19 mouse cellular contexts compared by ENCODE assay signal in the genomic region with DNA sequence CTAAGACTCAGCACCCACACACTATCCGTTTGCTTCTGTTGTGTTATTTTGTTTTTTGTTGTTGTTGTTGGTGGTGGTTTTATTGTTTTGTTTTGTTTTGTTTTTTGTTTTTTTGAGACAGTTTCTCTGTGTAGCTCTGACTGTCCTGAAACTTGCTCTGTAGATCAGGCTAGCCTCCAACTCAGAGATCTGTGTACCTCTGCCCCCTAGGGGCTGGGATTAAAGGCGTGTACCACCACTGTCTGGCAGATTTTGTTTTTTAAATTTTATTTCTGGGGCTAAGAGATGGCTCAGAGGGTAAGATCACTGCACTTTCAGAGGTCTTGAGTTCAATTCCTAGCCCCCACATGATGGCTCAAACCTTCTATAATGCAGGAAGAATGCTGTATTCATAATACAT. TPM values are rescaled to one million over a fixed set of nuclear protein-coding genes. Genes with fewer than 3 reads are reported as not detected.
DNase-seq lines count a peak whose midpoint lies in the region; ATAC-seq and TF ChIP-seq lines count a peak whose summit lies in the region.
"Had no signal": no experiment of that assay in that cellular context is flagged by ENCODE, and none has a peak within 500 bp of the region (broad histone marks: within the 10 kb centered on the region; RNA-seq: fewer than 3 reads in every experiment).

No protein-coding gene starts in this region.

- peak overlapping the region; percentile 26 for H3K4me2 ChIP-seq in liver, embryonic 14.5 days (ENCODE audit: low read depth)
- H3K4me2 ChIP-seq: heart, embryonic 13.5 days; hindbrain, embryonic 13.5 days; limb, embryonic 12.5 days; lung, embryonic 15.5 days had no signal

- H3K27ac ChIP-seq in MEL (ENCODE audit: control insufficient read depth, low read depth, low read length), result no peak overlapping the region
- peak overlapping the region; percentile 57 for H3K27ac ChIP-seq in liver, embryonic 14.5 days
- no peak overlapping the region for H3K27ac ChIP-seq in gastrocnemius, adult 2 months
- H3K27ac ChIP-seq: embryonic facial prominence, embryonic 10.5 days; heart, embryonic 13.5 days; hindbrain, embryonic 13.5 days; kidney, postnatal 0 days; limb, embryonic 12.5 days; lung, embryonic 15.5 days had no signal

- no peak for TF ChIP-seq POLR2A in MEL (IDR thresholded peaks at IDR 0.05; ENCODE audit: control insufficient read depth in 1 of 2, insufficient read depth in 1 of 2, low read depth in 1 of 2, low read length in 2 of 2, poor library complexity in 1 of 2)

- TF ChIP-seq RAD21 in MEL (IDR thresholded peaks at IDR 0.05; ENCODE audit: low read depth, low read length), result peak; percentile 30

- H3K36me3 ChIP-seq in MEL (ENCODE audit: control insufficient read depth in 1 of 2, insufficient read depth in 2 of 2, low read length in 2 of 2), result no peaks in the 10 kb centered on the region
- no peaks in the 10 kb centered on the region for H3K36me3 ChIP-seq in liver, embryonic 14.5 days (replicated peaks; ENCODE audit: control insufficient read depth, insufficient read depth, low read depth)
- H3K36me3 ChIP-seq: embryonic facial prominence, embryonic 10.5 days; G1E; heart, embryonic 13.5 days; hindbrain, embryonic 13.5 days; limb, embryonic 12.5 days; lung, embryonic 15.5 days had no signal

- H3K27me3 ChIP-seq in MEL (ENCODE audit: control insufficient read depth in 1 of 2, insufficient read depth in 2 of 2, low read length in 2 of 2), result no peaks in the 10 kb centered on the region
- H3K27me3 ChIP-seq in liver, embryonic 14.5 days (ENCODE audit: control insufficient read depth, insufficient read depth, low read length), result no peaks in the 10 kb centered on the region
- H3K27me3 ChIP-seq: lung, embryonic 15.5 days had no signal

- H3K9me3 ChIP-seq in MEL (replicated peaks; ENCODE audit: insufficient read depth, low read length), result no peaks in the 10 kb centered on the region
- H3K9me3 ChIP-seq in liver, embryonic 14.5 days (ENCODE audit: control insufficient read depth, low read length), result no peaks in the 10 kb centered on the region
- H3K9me3 ChIP-seq: embryonic facial prominence, embryonic 10.5 days; G1E; heart, embryonic 13.5 days; hindbrain, embryonic 13.5 days; limb, embryonic 12.5 days; lung, embryonic 15.5 days had no signal

- ATAC-seq in liver, embryonic 14.5 days (ENCODE audit: insufficient read depth), result no peak

- H3K4me3 ChIP-seq in MEL (ENCODE audit: control insufficient read depth in 1 of 2, insufficient read depth in 1 of 2, low read depth in 2 of 2, low read length in 2 of 2), result no peak overlapping the region
- H3K4me3 ChIP-seq in liver, embryonic 14.5 days (ENCODE audit: insufficient read depth in 1 of 2, low read depth in 2 of 2, low read length in 2 of 2), result no peak overlapping the region
- no peak overlapping the region for H3K4me3 ChIP-seq in gastrocnemius, adult 2 months
- H3K4me3 ChIP-seq: embryonic facial prominence, embryonic 10.5 days; heart, embryonic 13.5 days; hindbrain, embryonic 13.5 days; limb, embryonic 12.5 days; lung, embryonic 15.5 days had no signal

- peak in 2 of 3 experiments; percentile 50 to 60; a peak in 4 of 6 replicates for TF ChIP-seq CTCF in MEL (IDR thresholded peaks at IDR 0.05 in 2 of 3, conservative IDR thresholded peaks at IDR 0.05 in 1 of 3; ENCODE audit: control insufficient read depth in 1 of 3, insufficient read depth in 1 of 3, low read depth in 2 of 3, low read length in 3 of 3, poor library complexity in 1 of 3, severe bottlenecking in 1 of 3)
- no peak; the same call in 1 of the 2 replicates for TF ChIP-seq CTCF in liver, embryonic 14.5 days (IDR thresholded peaks at IDR 0.05; ENCODE audit: low read depth)
- no peak for TF ChIP-seq CTCF in gastrocnemius, adult 2 months (IDR thresholded peaks at IDR 0.05)

- 62% methylated on average over 2 of the region's 2 CpGs for WGBS in liver, embryonic 14.5 days (ENCODE audit: insufficient replicate concordance)

- intact Hi-C loops in gastrocnemius, adult 2 months (cut with DNase I), result loop anchor here (1.0 kb wide), 2 partner anchors 114 to 134 kb away; no protein-coding TSS in a partner anchor

- peak; percentile 27 for DNase-seq in 3T3-L1 (ENCODE audit: low read depth, low spot score)
- DNase-seq in A20 (ENCODE audit: low read depth, low spot score), result peak; percentile 59
- peak; percentile 63 for DNase-seq in MEL (ENCODE audit: low read depth, low spot score)
- no peak for DNase-seq in liver, embryonic 14.5 days (ENCODE audit: low read depth in 3 of 3, low spot score in 3 of 3)
- no peak for DNase-seq in heart, adult 8-10 months (ENCODE audit: low spot score)
- DNase-seq in gastrocnemius, adult 2 months, result no peak
- no peak for DNase-seq in urinary bladder, postnatal 36 days (ENCODE audit: low spot score in 2 of 2)

- no peak for TF ChIP-seq EP300 in MEL (IDR thresholded peaks at IDR 0.05; ENCODE audit: low read depth in 1 of 2, low read length in 2 of 2)
- no peak for TF ChIP-seq EP300 in liver, embryonic 14.5 days (IDR thresholded peaks at IDR 0.05; ENCODE audit: low read depth)

- no peaks in the 10 kb centered on the region for H3K79me2 ChIP-seq in MEL (ENCODE audit: control insufficient read depth, insufficient read depth, low read length, poor library complexity)

- H3K4me1 ChIP-seq in MEL (ENCODE audit: control insufficient read depth in 1 of 2, insufficient read depth in 2 of 2, low read length in 2 of 2), result peaks cover 2 to 11% of the 10 kb centered on the region in 2 experiments; a peak in 3 of 4 replicates
- H3K4me1 ChIP-seq in liver, embryonic 14.5 days (replicated peaks; ENCODE audit: control insufficient read depth in 2 of 2, insufficient read depth in 2 of 2, low read length in 1 of 2), result peaks cover 21% of the 10 kb centered on the region in 2 experiments
- H3K4me1 ChIP-seq: hindbrain, embryonic 13.5 days; lung, embryonic 15.5 days had no signal

- H3K9ac ChIP-seq in MEL (ENCODE audit: control insufficient read depth, low read depth, low read length, poor library complexity, severe bottlenecking), result no peak overlapping the region
- no peak overlapping the region for H3K9ac ChIP-seq in liver, embryonic 14.5 days (replicated peaks)
- H3K9ac ChIP-seq: heart, embryonic 13.5 days; hindbrain, embryonic 13.5 days; limb, embryonic 12.5 days; lung, embryonic 15.5 days had no signal

TF ChIP-seq in MEL, 35 proteins besides CTCF, POLR2A, EP300 and RAD21 (continues in another document):
- no peak for TF ChIP-seq E2F4 (IDR thresholded peaks at IDR 0.05; ENCODE audit: borderline replicate concordance, low read depth, low read length)
- TF ChIP-seq MYB (IDR thresholded peaks at IDR 0.05; ENCODE audit: low read depth, low read length), result no peak
- TF ChIP-seq KAT2A (conservative IDR thresholded peaks at IDR 0.05; ENCODE audit: low read depth, low read length), result no peak
- TF ChIP-seq NELFE (IDR thresholded peaks at IDR 0.05; ENCODE audit: low read depth, low read length), result no peak
- TF ChIP-seq ZKSCAN1 (IDR thresholded peaks at IDR 0.05; ENCODE audit: low read depth, low read length), result no peak
- no peak for TF ChIP-seq MAX (IDR thresholded peaks at IDR 0.05; ENCODE audit: low read length)
- no peak for TF ChIP-seq ELF1 (IDR thresholded peaks at IDR 0.05; ENCODE audit: low read depth, low read length)
- peak; percentile 52 for TF ChIP-seq SMC3 (IDR thresholded peaks at IDR 0.05; ENCODE audit: low read depth, low read length)
- TF ChIP-seq MAZ (IDR thresholded peaks at IDR 0.05; ENCODE audit: low read depth, low read length), result no peak; the same call in 1 of the 2 replicates

RNA-seq across cellular contexts. Expression of a gene that starts 9.3 kb away (rescaled TPM):
- 0.07 and 0.15 TPM in 2 replicates for total RNA-seq in MEL (2012; rRNA removed)
- under 1 TPM in 1 of 2 experiments, not detected in 1; 0.25 TPM for polyA plus RNA-seq in MEL (2012; ENCODE audit: insufficient read depth in 1 of 2, insufficient read length in 2 of 2, low read depth in 1 of 2, low replicate concordance in 2 of 2, missing spikeins in 1 of 2)
- 0.05 and 0.06 TPM in 2 replicates for polyA plus RNA-seq in liver, embryonic 14.5 days (2012; rRNA removed)
- not detected in 2 replicates for polyA plus RNA-seq in liver, embryonic 14.5 days (2014; fragmentation: Nextera tagmentation; extraction: Ambion mirVana)
- total RNA-seq in heart, adult 8-10 months (2022), result not detected
- under 1 TPM in 1 of 2 experiments, not detected in 1; 0.08 TPM for total RNA-seq in gastrocnemius, adult 2 months (2021)
- total RNA-seq: adrenal gland, adult 2 months; common myeloid progenitor, adult 5-6 weeks; heart, postnatal 25 days had no signal
- polyA plus RNA-seq: lung, embryonic 15.5 days; stomach, embryonic 16.5 days had no signal

RNA-seq across cellular contexts. Expression of a gene that starts 19.9 kb away (rescaled TPM):
- 349 and 366 TPM in 2 replicates for total RNA-seq in MEL (2012; rRNA removed)
- polyA plus RNA-seq in MEL (2012; ENCODE audit: insufficient read depth in 1 of 2, insufficient read length in 2 of 2, low read depth in 1 of 2, low replicate concordance in 2 of 2, missing spikeins in 1 of 2), result 100 to 1,000 TPM; 329 to 645 TPM
- 114 and 145 TPM in 2 replicates for polyA plus RNA-seq in liver, embryonic 14.5 days (2012; rRNA removed)
- 201 and 208 TPM in 2 replicates for polyA plus RNA-seq in liver, embryonic 14.5 days (2014; fragmentation: Nextera tagmentation; extraction: Ambion mirVana)
- total RNA-seq in heart, adult 8-10 months (2022), result 100 to 1,000 TPM; 117 to 135 (median 123) TPM
- 100 to 1,000 TPM; 110 to 139 TPM for total RNA-seq in gastrocnemius, adult 2 months (2021)

RNA-seq across cellular contexts. Expression of a gene that starts 25.8 kb away (rescaled TPM):
- total RNA-seq in MEL (2012; rRNA removed), result 38.6 and 52.0 TPM in 2 replicates
- polyA plus RNA-seq in MEL (2012; ENCODE audit: insufficient read depth in 1 of 2, insufficient read length in 2 of 2, low read depth in 1 of 2, low replicate concordance in 2 of 2, missing spikeins in 1 of 2), result 10 to 100 TPM in 1 of 2 experiments, not detected in 1; 65.9 TPM
- 76.1 and 82.4 TPM in 2 replicates for polyA plus RNA-seq in liver, embryonic 14.5 days (2012; rRNA removed)
- 34.7 and 44.5 TPM in 2 replicates for polyA plus RNA-seq in liver, embryonic 14.5 days (2014; fragmentation: Nextera tagmentation; extraction: Ambion mirVana)
- 10 to 100 TPM; 11.1 to 15.9 (median 14.4) TPM for total RNA-seq in heart, adult 8-10 months (2022)
- total RNA-seq in gastrocnemius, adult 2 months (2021), result 10 to 100 TPM; 11.3 to 18.5 TPM

RNA-seq across cellular contexts. Expression of a gene that starts 25.9 kb away (rescaled TPM):
- 616 and 637 TPM in 2 replicates for total RNA-seq in MEL (2012; rRNA removed)
- 100 to 1,000 TPM in 1 of 2 experiments, not detected in 1; 246 TPM for polyA plus RNA-seq in MEL (2012; ENCODE audit: insufficient read depth in 1 of 2, insufficient read length in 2 of 2, low read depth in 1 of 2, low replicate concordance in 2 of 2, missing spikeins in 1 of 2)
- 196 and 215 TPM in 2 replicates for polyA plus RNA-seq in liver, embryonic 14.5 days (2012; rRNA removed)
- polyA plus RNA-seq in liver, embryonic 14.5 days (2014; fragmentation: Nextera tagmentation; extraction: Ambion mirVana), result 178 and 181 TPM in 2 replicates
- 10 to 100 TPM; 23.3 to 32.5 (median 25.0) TPM for total RNA-seq in heart, adult 8-10 months (2022)
- total RNA-seq in gastrocnemius, adult 2 months (2021), result 10 to 100 TPM; 13.5 to 20.0 TPM

RNA-seq across cellular contexts. Expression of a gene that starts 37.1 kb away (rescaled TPM):
- total RNA-seq in MEL (2012; rRNA removed), result not detected in 2 replicates
- polyA plus RNA-seq in MEL (2012; ENCODE audit: insufficient read depth in 1 of 2, insufficient read length in 2 of 2, low read depth in 1 of 2, low replicate concordance in 2 of 2, missing spikeins in 1 of 2), result not detected
- 0.01 TPM in 1 of 2 replicates, not detected in the other for polyA plus RNA-seq in liver, embryonic 14.5 days (2012; rRNA removed)
- 0.04 TPM in 1 of 2 replicates, not detected in the other for polyA plus RNA-seq in liver, embryonic 14.5 days (2014; fragmentation: Nextera tagmentation; extraction: Ambion mirVana)
- 10 to 100 TPM in 3 of 4 experiments, 1 to 10 TPM in 1; 7.8 to 14.0 (median 12.6) TPM for total RNA-seq in heart, adult 8-10 months (2022)
- total RNA-seq in gastrocnemius, adult 2 months (2021), result 10 to 100 TPM; 10.9 to 11.3 TPM
- polyA plus RNA-seq: G1E; gonadal fat pad, adult 2 months had no signal

Comparison
In these comparisons a context has a peak if more than half of its experiments do, and no peak if none do; other contexts are left out.
1. DNase-seq: peak in 3T3-L1 (single experiment), A20 (single experiment) and MEL (single experiment); none in liver, embryonic 14.5 days (0 of 3), heart, adult 8-10 months (single experiment), gastrocnemius, adult 2 months (single experiment) and urinary bladder, postnatal 36 days (0 of 2).
2. CTCF ChIP-seq: peak in MEL (2 of 3); none in liver, embryonic 14.5 days (single experiment) and gastrocnemius, adult 2 months (single experiment).